Mouse (Mus musculus): ENCODE measurements around the gene Rab1a. TPM values are rescaled to one million over a fixed set of nuclear protein-coding genes. Genes with fewer than 3 reads are reported as not detected.
A peak's percentile ranks its signal among the peaks of the same experiment; 100 is the strongest.

The Rab1a gene
- polyA plus RNA-seq, 1 experiment from 2014 or later: 143 TPM

DNA sequence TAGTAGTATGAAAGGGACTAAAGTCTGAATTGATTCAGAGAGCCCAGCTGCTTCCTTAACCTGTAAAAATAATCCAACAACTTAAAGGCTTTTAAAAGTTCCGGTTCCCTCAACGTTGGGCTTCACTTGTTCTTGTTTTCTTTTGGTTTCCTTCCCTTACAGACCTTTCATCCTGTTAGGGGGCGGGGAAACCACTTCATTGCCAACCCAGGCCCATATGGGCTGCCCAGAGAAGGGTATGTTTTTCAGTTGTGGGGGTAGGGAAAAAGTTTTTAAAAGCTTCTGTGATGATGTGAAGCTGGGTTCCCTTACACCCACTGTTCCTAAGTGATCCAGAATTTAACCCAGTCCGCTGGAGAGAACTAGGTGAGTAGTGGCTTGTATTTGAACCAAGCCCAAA, 47.0 kb downstream of the Rab1a start:
- Histone ChIP-seq H3K9ac (replicated peaks) (no peak overlapping the region; the same call in 1 of the 2 replicates), H3K9me3 (ENCODE audit: low read length) (no peaks in the 10 kb centered on the region), H3K4me3 (ENCODE audit: low read depth, low read length) (peak overlapping the region; percentile 79), H3K27ac (ENCODE audit: low read depth) (peak overlapping the region; percentile 81), H3K4me2 (ENCODE audit: low read depth, low read length) (peak overlapping the region; percentile 94), H3K27me3 (ENCODE audit: insufficient read depth, low read length) (no peaks in the 10 kb centered on the region), H3K4me1 (ENCODE audit: insufficient read depth) (peaks cover 22% of the 10 kb centered on the region), H3K36me3 (replicated peaks; ENCODE audit: insufficient read depth, low read length) (no peaks in the 10 kb centered on the region)
- TF ChIP-seq CTCF (IDR thresholded peaks at IDR 0.05; ENCODE audit: low read depth) (no peak), EP300 (IDR thresholded peaks at IDR 0.05; ENCODE audit: low read depth) (no peak)
- no peak for DNase-seq
- ATAC-seq: no peak
- WGBS (ENCODE audit: insufficient replicate concordance): 5% methylated on average over 4 of the region's 4 CpGs

DNA sequence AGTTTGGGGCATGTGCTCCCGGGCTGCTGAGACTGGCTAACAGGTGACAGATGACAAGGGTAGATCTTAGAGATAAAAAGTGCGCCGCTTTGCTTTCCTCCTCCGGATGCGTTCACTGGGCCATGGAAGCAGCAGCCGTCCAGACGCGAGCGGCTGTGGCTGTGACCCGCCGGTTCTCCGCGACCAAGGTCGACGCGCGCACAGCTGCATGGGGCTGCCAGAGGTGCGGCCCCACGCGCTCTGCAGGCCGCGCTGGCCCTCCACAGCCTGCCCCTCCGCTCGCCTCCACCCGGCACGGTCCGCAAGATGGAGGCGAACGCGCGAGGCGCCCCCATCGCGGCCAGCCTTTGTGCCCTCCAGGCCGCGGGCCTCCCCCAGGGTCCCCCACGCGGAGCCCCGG, 47.6 kb downstream of the Rab1a start:
- Histone ChIP-seq H3K36me3 (replicated peaks; ENCODE audit: insufficient read depth, low read length) (no peaks in the 10 kb centered on the region), H3K9me3 (ENCODE audit: low read length) (no peaks in the 10 kb centered on the region), H3K4me3 (ENCODE audit: low read depth, low read length) (peak overlapping the region; percentile 79), H3K4me2 (ENCODE audit: low read depth, low read length) (peak overlapping the region; percentile 94), H3K9ac (replicated peaks) (peak overlapping the region; percentile 77), H3K4me1 (ENCODE audit: insufficient read depth) (peaks cover 19% of the 10 kb centered on the region), H3K27ac (ENCODE audit: low read depth) (peak overlapping the region; percentile 81), H3K27me3 (ENCODE audit: insufficient read depth, low read length) (no peaks in the 10 kb centered on the region)
- ATAC-seq (peak; percentile 60), DNase-seq (no peak)
- 3% methylated on average over 39 of the region's 39 CpGs for WGBS (ENCODE audit: insufficient replicate concordance)
- TF ChIP-seq CTCF (IDR thresholded peaks at IDR 0.05; ENCODE audit: low read depth) (no peak), EP300 (IDR thresholded peaks at IDR 0.05; ENCODE audit: low read depth) (no peak)

DNA sequence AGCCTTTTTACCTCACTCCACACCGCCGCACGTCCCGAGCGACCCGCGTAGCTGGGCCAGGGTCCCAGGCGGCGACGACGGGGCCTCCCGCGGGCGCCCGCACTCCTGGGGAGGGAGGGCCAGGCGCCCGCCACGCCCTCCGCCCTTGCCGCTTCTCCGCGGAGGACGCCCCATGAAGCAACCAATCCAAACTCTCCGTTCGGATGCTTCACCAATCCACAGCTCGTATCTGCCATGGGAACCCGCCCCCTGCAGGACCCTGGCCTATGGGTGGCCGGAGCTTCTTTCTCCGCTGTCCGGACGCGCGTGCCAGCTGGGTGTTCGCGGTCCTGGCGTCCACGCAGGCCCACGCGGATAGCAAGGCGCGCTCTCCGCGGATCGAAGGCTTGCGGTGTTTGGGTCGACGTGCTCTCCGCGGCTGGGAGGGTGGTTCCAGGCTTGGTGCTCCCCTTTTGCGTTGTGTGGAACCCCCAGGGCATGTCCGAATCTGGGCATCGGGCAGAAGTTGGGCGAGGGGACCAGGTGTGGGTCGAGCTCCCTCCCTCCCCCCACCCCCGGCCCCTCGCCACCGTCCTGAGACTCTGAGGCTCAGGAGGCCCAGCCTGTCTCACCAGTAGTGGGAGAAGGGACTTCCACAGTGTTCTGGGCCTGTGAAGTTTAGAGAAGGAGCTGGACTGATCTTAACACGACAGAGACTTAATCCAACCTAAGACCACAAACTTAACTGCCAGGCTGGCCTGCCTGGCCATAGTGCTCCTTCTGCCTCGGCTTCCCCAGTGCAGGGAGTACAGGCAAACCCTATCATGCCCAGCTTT, 48.3 kb downstream of the Rab1a start, which contains the start of gene Cep68:
Cep68 (minus strand) TSS at position 134 of the 815 bp plus-strand sequence.
- ATAC-seq (peak; percentile 98), DNase-seq (peak; percentile 94)
- H3K27ac ChIP-seq (ENCODE audit: low read depth): peak within 1 kb of the TSS; percentile 81
- no peaks in the 10 kb centered on the region for H3K36me3 ChIP-seq (replicated peaks; ENCODE audit: insufficient read depth, low read length)
- H3K9me3 ChIP-seq (ENCODE audit: low read length): no peaks in the 10 kb centered on the region
- WGBS (ENCODE audit: insufficient replicate concordance): under 1% methylated on average over 41 of the region's 59 CpGs
- H3K9ac ChIP-seq (replicated peaks): peak within 1 kb of the TSS; percentile 77
- peaks cover 19% of the 10 kb centered on the region for H3K4me1 ChIP-seq (ENCODE audit: insufficient read depth)
- H3K4me2 ChIP-seq (ENCODE audit: low read depth, low read length): peak within 1 kb of the TSS; percentile 94
- H3K4me3 ChIP-seq (ENCODE audit: low read depth, low read length): peak within 1 kb of the TSS; percentile 79
- TF ChIP-seq CTCF (IDR thresholded peaks at IDR 0.05; ENCODE audit: low read depth) (peak; percentile 24), EP300 (IDR thresholded peaks at IDR 0.05; ENCODE audit: low read depth) (no peak; the same call in 1 of the 2 replicates)
- no peaks in the 10 kb centered on the region for H3K27me3 ChIP-seq (ENCODE audit: insufficient read depth, low read length)

DNA sequence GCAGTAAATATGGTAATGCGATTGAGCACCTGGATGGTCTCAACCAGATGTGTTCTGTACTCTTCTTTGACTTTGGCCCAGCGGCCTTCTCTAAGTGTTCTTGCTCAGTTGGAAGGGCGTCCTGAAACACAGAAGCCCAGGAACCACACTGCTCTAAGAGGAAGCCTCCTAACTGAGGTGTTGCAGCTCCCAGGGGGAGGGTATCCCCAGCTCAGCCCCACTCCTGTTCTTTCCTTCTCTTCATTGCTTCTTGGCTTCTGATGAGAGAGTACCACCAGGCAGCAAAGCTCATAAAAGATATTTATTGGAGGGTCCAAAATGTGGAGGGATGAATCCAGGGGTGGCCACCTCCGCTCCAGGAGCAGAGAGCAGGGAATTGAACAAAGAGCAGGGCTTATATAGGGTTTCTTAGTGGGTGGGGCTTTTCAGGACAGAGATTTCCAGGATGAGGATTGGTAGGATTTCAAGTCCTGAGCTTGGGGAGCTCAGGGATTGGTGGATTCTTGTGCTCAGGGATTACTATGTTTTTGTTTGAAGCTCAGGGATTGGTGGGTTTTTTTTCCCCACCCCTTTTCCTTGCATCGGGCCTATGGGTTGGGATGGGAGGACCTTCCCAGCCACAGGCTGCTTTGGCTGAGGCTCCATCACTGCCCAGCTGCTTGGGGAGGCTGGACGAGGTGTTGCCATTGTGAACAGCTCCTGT, 49.4 kb downstream of the Rab1a start:
- no peak overlapping the region; the same call in 1 of the 2 replicates for H3K4me2 ChIP-seq (ENCODE audit: low read depth, low read length)
- H3K9me3 ChIP-seq (ENCODE audit: low read length): no peaks in the 10 kb centered on the region
- H3K4me1 ChIP-seq (ENCODE audit: insufficient read depth): peaks cover 19% of the 10 kb centered on the region
- TF ChIP-seq CTCF (IDR thresholded peaks at IDR 0.05; ENCODE audit: low read depth) (no peak), EP300 (IDR thresholded peaks at IDR 0.05; ENCODE audit: low read depth) (no peak)
- H3K36me3 ChIP-seq (replicated peaks; ENCODE audit: insufficient read depth, low read length): no peaks in the 10 kb centered on the region
- H3K9ac ChIP-seq (replicated peaks): no peak overlapping the region
- no peak overlapping the region for H3K27ac ChIP-seq (ENCODE audit: low read depth)
- H3K27me3 ChIP-seq (ENCODE audit: insufficient read depth, low read length): no peaks in the 10 kb centered on the region
- no peak for ATAC-seq
- WGBS (ENCODE audit: insufficient replicate concordance): 73% methylated on average over 6 of the region's 6 CpGs
- no peak overlapping the region for H3K4me3 ChIP-seq (ENCODE audit: low read depth, low read length)
- no peak for DNase-seq

DNA sequence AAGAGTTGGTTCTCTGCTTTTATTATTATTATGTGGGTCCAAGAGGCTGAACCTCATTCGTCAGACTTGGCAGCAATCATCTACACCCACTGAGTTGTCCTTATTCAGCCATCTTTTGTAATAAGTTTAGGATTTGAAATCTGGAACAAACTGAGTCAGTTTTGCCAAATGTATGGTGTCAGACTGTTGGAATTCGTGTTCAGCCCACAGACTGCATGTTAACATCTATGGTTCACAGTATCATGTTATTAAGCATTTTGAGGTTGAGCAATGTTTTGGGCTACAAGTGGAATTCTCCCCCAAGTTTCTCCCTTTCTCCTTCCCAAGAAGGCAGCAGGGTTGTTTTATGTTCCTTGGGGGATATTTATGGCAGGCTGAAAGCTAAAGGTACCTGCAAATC, 51.9 kb downstream of the Rab1a start:
- Histone ChIP-seq H3K4me3 (ENCODE audit: low read depth, low read length) (no peak overlapping the region), H3K9ac (replicated peaks) (no peak overlapping the region), H3K9me3 (ENCODE audit: low read length) (no peaks in the 10 kb centered on the region), H3K4me1 (ENCODE audit: insufficient read depth) (peaks cover 6% of the 10 kb centered on the region), H3K27ac (ENCODE audit: low read depth) (no peak overlapping the region), H3K36me3 (replicated peaks; ENCODE audit: insufficient read depth, low read length) (no peaks in the 10 kb centered on the region), H3K4me2 (ENCODE audit: low read depth, low read length) (no peak overlapping the region), H3K27me3 (ENCODE audit: insufficient read depth, low read length) (no peaks in the 10 kb centered on the region)
- DNase-seq: no peak
- no peak for ATAC-seq
- no peak for TF ChIP-seq CTCF (IDR thresholded peaks at IDR 0.05; ENCODE audit: low read depth)
- no peak for TF ChIP-seq EP300 (IDR thresholded peaks at IDR 0.05; ENCODE audit: low read depth)
- WGBS (ENCODE audit: insufficient replicate concordance): 71% methylated on average over 2 of the region's 2 CpGs

DNA sequence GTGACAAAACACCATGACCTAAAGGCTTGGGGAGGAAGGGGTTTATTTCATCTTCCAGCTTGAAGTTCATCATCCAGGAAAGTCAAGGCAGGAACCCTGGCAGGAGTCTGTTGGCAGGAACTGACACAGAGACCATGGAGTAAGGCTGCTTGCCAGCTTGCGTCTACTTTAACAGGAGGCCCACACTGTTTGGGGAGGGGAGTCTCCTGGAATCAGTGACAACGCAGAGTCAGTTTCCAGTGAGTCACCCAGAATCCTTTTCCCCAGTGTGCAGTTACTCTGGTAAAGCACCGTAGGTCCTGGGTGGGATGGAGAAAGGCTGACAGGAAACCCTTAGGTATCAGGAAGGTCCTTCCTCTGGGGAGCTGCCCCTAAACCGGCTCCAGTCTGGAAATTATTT, 53.6 kb downstream of the Rab1a start:
- Histone ChIP-seq H3K9ac (replicated peaks) (no peak overlapping the region), H3K27ac (ENCODE audit: low read depth) (no peak overlapping the region), H3K9me3 (ENCODE audit: low read length) (no peaks in the 10 kb centered on the region), H3K4me3 (ENCODE audit: low read depth, low read length) (no peak overlapping the region), H3K4me2 (ENCODE audit: low read depth, low read length) (no peak overlapping the region), H3K36me3 (replicated peaks; ENCODE audit: insufficient read depth, low read length) (no peaks in the 10 kb centered on the region), H3K4me1 (ENCODE audit: insufficient read depth) (no peaks in the 10 kb centered on the region), H3K27me3 (ENCODE audit: insufficient read depth, low read length) (no peaks in the 10 kb centered on the region)
- WGBS (ENCODE audit: insufficient replicate concordance): 80% methylated on average over 4 of the region's 4 CpGs
- no peak for ATAC-seq
- no peak for DNase-seq
- no peak for TF ChIP-seq CTCF (IDR thresholded peaks at IDR 0.05; ENCODE audit: low read depth)
- no peak for TF ChIP-seq EP300 (IDR thresholded peaks at IDR 0.05; ENCODE audit: low read depth)

Measured in liver, postnatal 0 days (tissue).